In genomic region chr7:66734993-66735392, GRCm38 (mm10) we compare ENCODE assay signal across 28 mouse cellular contexts. TPM values are rescaled to one million over a fixed set of nuclear protein-coding genes. Genes with fewer than 3 reads are reported as not detected.
A peak's percentile ranks its signal among the peaks of the same experiment; 100 is the strongest.
DNase-seq lines count a peak whose midpoint lies in the region; ATAC-seq lines count a peak whose summit lies in the region.
"Had no signal": no experiment of that assay in that cellular context is flagged by ENCODE, and none has a peak within 500 bp of the region (broad histone marks: within the 10 kb centered on the region; RNA-seq: fewer than 3 reads in every experiment).

No protein-coding gene starts in this region.

- no peaks in the 10 kb centered on the region for H3K36me3 ChIP-seq in heart, embryonic 15.5 days
- H3K36me3 ChIP-seq in intestine, embryonic 14.5 days (ENCODE audit: control insufficient read depth, insufficient read depth, low read length), result no peaks in the 10 kb centered on the region
- H3K36me3 ChIP-seq in intestine, embryonic 16.5 days (ENCODE audit: control insufficient read depth, insufficient read depth, low read length), result no peaks in the 10 kb centered on the region
- H3K36me3 ChIP-seq: forebrain, embryonic 10.5 days; heart, embryonic 12.5 days; hindbrain, embryonic 10.5 days had no signal

- DNase-seq in heart, adult 11 months, result no peak
- peak; percentile 29 for DNase-seq in intestine, embryonic 14.5 days (ENCODE audit: low spot score)
- DNase-seq in 3T3-L1 (ENCODE audit: low read depth, low spot score), result peak; percentile 54
- DNase-seq in lung, postnatal 14 days, result peak; percentile 5
- DNase-seq in layer of hippocampus, postnatal 36 days, result no peak
- no peak for DNase-seq in testis, postnatal 14 days (ENCODE audit: low spot score)
- DNase-seq: adrenal gland, adult 8-10 months; cerebellum, adult 11-12 months; cerebellum, adult 8-10 months; cerebellum, postnatal 10 days; gastrocnemius, postnatal 10 days; gastrocnemius, postnatal 36 days; heart, postnatal 36 days; kidney, adult 11 months had no signal

- no peak overlapping the region for H3K4me2 ChIP-seq in heart, embryonic 15.5 days
- H3K4me2 ChIP-seq in intestine, embryonic 14.5 days (ENCODE audit: low read length), result no peak overlapping the region
- H3K4me2 ChIP-seq in intestine, embryonic 16.5 days (ENCODE audit: low read depth, low read length), result no peak overlapping the region
- H3K4me2 ChIP-seq: forebrain, embryonic 13.5 days; heart, embryonic 12.5 days; hindbrain, embryonic 14.5 days had no signal

- WGBS in heart, embryonic 15.5 days, result 41% methylated on average over 6 of the region's 6 CpGs
- WGBS in intestine, embryonic 14.5 days, result 73% methylated on average over 6 of the region's 6 CpGs
- 87% methylated on average over 6 of the region's 6 CpGs for WGBS in intestine, embryonic 16.5 days

- H3K4me3 ChIP-seq in heart, embryonic 15.5 days, result no peak overlapping the region
- no peak overlapping the region for H3K4me3 ChIP-seq in intestine, embryonic 14.5 days (ENCODE audit: low read depth, low read length)
- no peak overlapping the region for H3K4me3 ChIP-seq in intestine, embryonic 16.5 days (ENCODE audit: low read length)
- H3K4me3 ChIP-seq: forebrain, embryonic 10.5 days; forebrain, embryonic 13.5 days; heart, embryonic 12.5 days; hindbrain, embryonic 10.5 days had no signal

- peaks cover 5% of the 10 kb centered on the region; the same call in 1 of the 2 replicates for H3K4me1 ChIP-seq in heart, embryonic 15.5 days (replicated peaks)
- no peaks in the 10 kb centered on the region for H3K4me1 ChIP-seq in intestine, embryonic 14.5 days (replicated peaks; ENCODE audit: control insufficient read depth, insufficient read depth, low read length)
- no peaks in the 10 kb centered on the region for H3K4me1 ChIP-seq in intestine, embryonic 16.5 days (ENCODE audit: control insufficient read depth, insufficient read depth, low read length)
- H3K4me1 ChIP-seq: forebrain, embryonic 13.5 days; hindbrain, embryonic 10.5 days had no signal

- H3K9me3 ChIP-seq in heart, embryonic 15.5 days (replicated peaks), result no peaks in the 10 kb centered on the region
- H3K9me3 ChIP-seq in intestine, embryonic 14.5 days (ENCODE audit: control insufficient read depth, low read length), result no peaks in the 10 kb centered on the region
- no peaks in the 10 kb centered on the region for H3K9me3 ChIP-seq in intestine, embryonic 16.5 days (ENCODE audit: control insufficient read depth, low read length)
- H3K9me3 ChIP-seq: forebrain, embryonic 10.5 days; forebrain, embryonic 13.5 days; heart, embryonic 12.5 days; hindbrain, embryonic 10.5 days had no signal

- 0 out of 2 replicates have a peak, but pooled peaks have one; percentile 22 for ATAC-seq in heart, embryonic 15.5 days (replicated peaks; ENCODE audit: insufficient number of reproducible peaks, insufficient read depth, low FRiP score, low read depth)
- no peak for ATAC-seq in intestine, embryonic 14.5 days (replicated peaks; ENCODE audit: low FRiP score, low TSS enrichment, low read depth)
- ATAC-seq in intestine, embryonic 16.5 days, result no peak
- ATAC-seq: activated CD4-positive, CD25-positive, alpha-beta regulatory T cell, adult 4 months; CD4-positive, CD25-positive, alpha-beta regulatory T cell, adult 4 months; forebrain, embryonic 13.5 days; forebrain, embryonic 16.5 days; hindbrain, postnatal 0 days; inflammation-experienced regulatory T-cells, adult 6 months had no signal

- H3K27ac ChIP-seq in heart, embryonic 15.5 days, result no peak overlapping the region; the same call in 1 of the 2 replicates
- H3K27ac ChIP-seq in intestine, embryonic 14.5 days (ENCODE audit: low read depth), result no peak overlapping the region
- no peak overlapping the region for H3K27ac ChIP-seq in intestine, embryonic 16.5 days (ENCODE audit: low read length)
- H3K27ac ChIP-seq: forebrain, embryonic 10.5 days; forebrain, embryonic 13.5 days; hindbrain, embryonic 10.5 days; hindbrain, embryonic 14.5 days; hindbrain, postnatal 0 days had no signal

- no peaks in the 10 kb centered on the region for H3K27me3 ChIP-seq in heart, embryonic 15.5 days
- H3K27me3 ChIP-seq in intestine, embryonic 14.5 days (replicated peaks; ENCODE audit: control insufficient read depth, insufficient read depth, low read length), result no peaks in the 10 kb centered on the region
- no peaks in the 10 kb centered on the region for H3K27me3 ChIP-seq in intestine, embryonic 16.5 days (replicated peaks; ENCODE audit: control insufficient read depth, insufficient read depth, low read length)
- H3K27me3 ChIP-seq: forebrain, embryonic 13.5 days; heart, embryonic 12.5 days had no signal

- no peak overlapping the region for H3K9ac ChIP-seq in heart, embryonic 15.5 days
- no peak overlapping the region for H3K9ac ChIP-seq in intestine, embryonic 14.5 days (ENCODE audit: low read length)
- no peak overlapping the region for H3K9ac ChIP-seq in intestine, embryonic 16.5 days (ENCODE audit: low read depth, low read length)
- H3K9ac ChIP-seq: forebrain, embryonic 13.5 days; heart, embryonic 12.5 days; hindbrain, embryonic 14.5 days had no signal

RNA-seq across cellular contexts. Expression of gene Cers3, which starts 8.3 kb away (rescaled TPM):
- polyA plus RNA-seq in heart, embryonic 15.5 days (2015; fragmentation: Nextera tagmentation; extraction: Ambion mirVana), result 0.47 and 0.85 TPM in 2 replicates
- polyA plus RNA-seq in intestine, embryonic 14.5 days (2014; fragmentation: Nextera tagmentation; extraction: Ambion mirVana), result 2.4 and 3.4 TPM in 2 replicates
- 0.84 and 1.4 TPM in 2 replicates for polyA plus RNA-seq in intestine, embryonic 16.5 days (2015; fragmentation: Nextera tagmentation; extraction: Ambion mirVana)
- total RNA-seq in layer of hippocampus, postnatal 36 days (2021), result under 1 TPM; 0.25 to 0.45 TPM
- total RNA-seq: gastrocnemius, postnatal 10 days; granulocyte monocyte progenitor cell, adult 5-6 weeks; MEL had no signal
- polyA plus RNA-seq: activated CD4-positive, CD25-positive, alpha-beta regulatory T cell, adult 4 months; CD4-positive, CD25-positive, alpha-beta regulatory T cell, adult 4 months; inflammation-experienced regulatory T-cells, adult 6 months had no signal

RNA-seq across cellular contexts. Expression of gene Lins1, which starts 45.3 kb away (rescaled TPM):
- polyA plus RNA-seq in heart, embryonic 15.5 days (2015; fragmentation: Nextera tagmentation; extraction: Ambion mirVana), result 8.8 and 10.2 TPM in 2 replicates
- polyA plus RNA-seq in intestine, embryonic 14.5 days (2014; fragmentation: Nextera tagmentation; extraction: Ambion mirVana), result 19.3 and 20.5 TPM in 2 replicates
- polyA plus RNA-seq in intestine, embryonic 16.5 days (2015; fragmentation: Nextera tagmentation; extraction: Ambion mirVana), result 10.7 and 11.1 TPM in 2 replicates
- total RNA-seq in layer of hippocampus, postnatal 36 days (2021), result 10 to 100 TPM in 1 of 2 experiments, 1 to 10 TPM in 1; 9.7 to 10.1 TPM

RNA-seq across cellular contexts. Expression of gene Asb7, which starts 45.6 kb away (rescaled TPM):
- polyA plus RNA-seq in heart, embryonic 15.5 days (2015; fragmentation: Nextera tagmentation; extraction: Ambion mirVana), result 8.4 and 11.8 TPM in 2 replicates
- 14.6 and 15.2 TPM in 2 replicates for polyA plus RNA-seq in intestine, embryonic 14.5 days (2014; fragmentation: Nextera tagmentation; extraction: Ambion mirVana)
- 10.2 and 10.3 TPM in 2 replicates for polyA plus RNA-seq in intestine, embryonic 16.5 days (2015; fragmentation: Nextera tagmentation; extraction: Ambion mirVana)
- total RNA-seq in layer of hippocampus, postnatal 36 days (2021), result 10 to 100 TPM; 16.6 to 18.3 TPM

Comparison
In these comparisons a context has a peak if more than half of its experiments do, and no peak if none do; other contexts are left out.
1. DNase-seq: peak in intestine, embryonic 14.5 days (single experiment), 3T3-L1 (single experiment) and lung, postnatal 14 days (single experiment); none in heart, adult 11 months (single experiment), layer of hippocampus, postnatal 36 days (0 of 2) and testis, postnatal 14 days (single experiment).